Mouse (Mus musculus): Measurements from ENCODE around the gene Vmn1r84.

The Vmn1r84 gene

DNA sequence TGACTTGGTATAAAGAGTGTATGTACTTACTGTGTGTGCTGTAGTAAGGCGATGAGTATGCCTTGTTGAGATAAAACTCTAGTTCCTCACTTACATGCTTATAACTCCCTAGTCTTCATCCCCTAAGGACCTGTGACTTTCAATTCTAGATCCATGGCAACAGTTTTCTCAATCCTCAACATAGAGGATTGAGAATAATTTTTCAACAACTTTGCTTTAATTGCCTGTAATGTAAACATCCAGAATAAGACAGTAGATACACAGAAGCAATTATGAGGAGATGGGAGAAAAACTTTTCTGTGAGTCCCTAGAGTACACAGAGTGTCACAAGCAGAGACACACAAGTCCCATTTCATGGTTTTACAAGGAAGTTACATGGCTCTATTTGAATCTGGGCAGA is at the start of gene Vmn1r84:
Gene Vmn1r84 (minus strand): TSS at position 101 of the 400 bp plus-strand sequence.
- DNase-seq: no peak

DNA sequence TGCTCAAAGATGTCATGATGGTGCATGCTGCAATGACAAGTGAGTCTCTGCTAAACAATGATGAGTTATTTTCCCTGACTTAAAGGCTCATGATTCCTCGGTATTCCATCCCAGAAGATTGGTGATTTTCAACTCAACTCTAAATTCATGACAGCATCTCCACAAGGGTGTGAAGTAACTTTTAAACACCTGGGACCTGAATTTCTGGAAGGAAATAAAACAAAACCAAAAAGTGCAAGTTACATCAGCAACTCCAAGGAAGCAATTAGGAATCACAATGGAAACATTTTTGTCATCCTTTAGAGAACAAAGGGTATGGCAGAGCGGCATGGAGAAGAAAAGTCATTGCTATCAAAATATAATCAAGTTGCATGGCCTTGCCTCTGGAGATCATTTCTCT is 39.7 kb downstream of the Vmn1r84 start, which contains the start of gene Vmn1r83:
Gene Vmn1r83 (minus strand): TSS at position 101 of the 400 bp plus-strand sequence.
- no peak for DNase-seq

Data from layer of hippocampus, adult 9-11 months (tissue).